Mouse (Mus musculus): ENCODE results near the gene Crtc2.

GRCm38 (mm10) chr3:90211475-90212398 lies 42.2 kb upstream of the Crtc2 start:
- TF ChIP-seq CTCF (IDR thresholded peaks at IDR 0.05; ENCODE audit: low read depth) (no peak), EP300 (optimal IDR thresholded peaks at IDR 0.05) (no peak)
